Mouse (Mus musculus): ENCODE data around the gene Snx9. TPM values are rescaled to one million over a fixed set of nuclear protein-coding genes. Genes with fewer than 3 reads are reported as not detected.

The Snx9 gene
- polyA plus RNA-seq (2014; fragmentation: Nextera tagmentation; extraction: Ambion mirVana): 27.6 and 29.3 TPM in 2 replicates

GRCm38 (mm10) chr17:5841128-5841942 lies at the start of gene Snx9:
TSS of gene Snx9 (plus strand) at chr17:5841329.
- Histone ChIP-seq H3K9me3 (ENCODE audit: control insufficient read depth, low read length) (no peaks in the 10 kb centered on the region), H3K36me3 (ENCODE audit: control insufficient read depth, insufficient read depth, low read length) (no peaks in the 10 kb centered on the region), H3K27me3 (ENCODE audit: control insufficient read depth, insufficient read depth, low read length) (no peaks in the 10 kb centered on the region), H3K4me2 (ENCODE audit: low read depth, severe bottlenecking) (peak within 1 kb of the TSS; percentile 75), H3K27ac (replicated peaks; ENCODE audit: low read depth, low read length) (peak within 1 kb of the TSS; percentile 98), H3K4me1 (ENCODE audit: control insufficient read depth, insufficient read depth, low read length) (peaks cover 3% of the 10 kb centered on the region; the same call in 1 of the 2 replicates), H3K4me3 (ENCODE audit: low read depth, low read length) (peak within 1 kb of the TSS; percentile 73), H3K9ac (ENCODE audit: low read length) (peak within 1 kb of the TSS; percentile 98)
- under 1% methylated on average over 104 of the region's 131 CpGs for WGBS
- DNase-seq (ENCODE audit: low spot score) (peak; percentile 80), ATAC-seq (ENCODE audit: insufficient number of reproducible peaks, low FRiP score, low TSS enrichment, low read depth) (peak; percentile 85)

- no peak overlapping the region for H3K4me3 ChIP-seq (ENCODE audit: low read depth, low read length)
- 91% methylated on average over 12 of the region's 12 CpGs for WGBS
- H3K9me3 ChIP-seq (ENCODE audit: control insufficient read depth, low read length): no peaks in the 10 kb centered on the region
- H3K9ac ChIP-seq (ENCODE audit: low read length): no peak overlapping the region
- ATAC-seq (ENCODE audit: insufficient number of reproducible peaks, low FRiP score, low TSS enrichment, low read depth) (no peak), DNase-seq (ENCODE audit: low spot score) (no peak)
- no peak overlapping the region for H3K4me2 ChIP-seq (ENCODE audit: low read depth, severe bottlenecking)
- no peaks in the 10 kb centered on the region for H3K4me1 ChIP-seq (ENCODE audit: control insufficient read depth, insufficient read depth, low read length)
- no peaks in the 10 kb centered on the region for H3K27me3 ChIP-seq (ENCODE audit: control insufficient read depth, insufficient read depth, low read length)
- H3K27ac ChIP-seq (replicated peaks; ENCODE audit: low read depth, low read length): no peak overlapping the region
- no peaks in the 10 kb centered on the region; the same call in 1 of the 2 replicates for H3K36me3 ChIP-seq (ENCODE audit: control insufficient read depth, insufficient read depth, low read length)
Measured at GRCm38 (mm10) chr17:5792164-5792791, 48.9 kb upstream of the Snx9 start.

GRCm38 (mm10) chr17:5793593-5793992 lies 47.5 kb upstream of the Snx9 start:
- Histone ChIP-seq H3K9ac (ENCODE audit: low read length) (no peak overlapping the region), H3K4me2 (ENCODE audit: low read depth, severe bottlenecking) (no peak overlapping the region), H3K4me1 (ENCODE audit: control insufficient read depth, insufficient read depth, low read length) (no peaks in the 10 kb centered on the region), H3K27me3 (ENCODE audit: control insufficient read depth, insufficient read depth, low read length) (no peaks in the 10 kb centered on the region), H3K4me3 (ENCODE audit: low read depth, low read length) (no peak overlapping the region), H3K9me3 (ENCODE audit: control insufficient read depth, low read length) (no peaks in the 10 kb centered on the region), H3K27ac (replicated peaks; ENCODE audit: low read depth, low read length) (no peak overlapping the region), H3K36me3 (ENCODE audit: control insufficient read depth, insufficient read depth, low read length) (no peaks in the 10 kb centered on the region; the same call in 1 of the 2 replicates)
- 81% methylated on average over 4 of the region's 4 CpGs for WGBS
- ATAC-seq (ENCODE audit: insufficient number of reproducible peaks, low FRiP score, low TSS enrichment, low read depth) (no peak), DNase-seq (ENCODE audit: low spot score) (no peak)

- Histone ChIP-seq H3K4me2 (ENCODE audit: low read depth, severe bottlenecking) (no peak overlapping the region), H3K27ac (replicated peaks; ENCODE audit: low read depth, low read length) (no peak overlapping the region), H3K9me3 (ENCODE audit: control insufficient read depth, low read length) (no peaks in the 10 kb centered on the region), H3K36me3 (ENCODE audit: control insufficient read depth, insufficient read depth, low read length) (no peaks in the 10 kb centered on the region; the same call in 1 of the 2 replicates), H3K9ac (ENCODE audit: low read length) (no peak overlapping the region), H3K27me3 (ENCODE audit: control insufficient read depth, insufficient read depth, low read length) (no peaks in the 10 kb centered on the region), H3K4me1 (ENCODE audit: control insufficient read depth, insufficient read depth, low read length) (no peaks in the 10 kb centered on the region), H3K4me3 (ENCODE audit: low read depth, low read length) (no peak overlapping the region)
- ATAC-seq (ENCODE audit: insufficient number of reproducible peaks, low FRiP score, low TSS enrichment, low read depth): no peak
- WGBS: 61% methylated on average over 5 of the region's 5 CpGs
- no peak for DNase-seq (ENCODE audit: low spot score)
Measured at GRCm38 (mm10) chr17:5794276-5794675, 46.9 kb upstream of the Snx9 start.

- no peak overlapping the region for H3K9ac ChIP-seq (ENCODE audit: low read length)
- no peak overlapping the region for H3K4me2 ChIP-seq (ENCODE audit: low read depth, severe bottlenecking)
- H3K27me3 ChIP-seq (ENCODE audit: control insufficient read depth, insufficient read depth, low read length): no peaks in the 10 kb centered on the region
- DNase-seq (ENCODE audit: low spot score): no peak
- WGBS: 72% methylated on average over 5 of the region's 5 CpGs
- no peaks in the 10 kb centered on the region for H3K9me3 ChIP-seq (ENCODE audit: control insufficient read depth, low read length)
- H3K27ac ChIP-seq (replicated peaks; ENCODE audit: low read depth, low read length): no peak overlapping the region
- no peaks in the 10 kb centered on the region; the same call in 1 of the 2 replicates for H3K36me3 ChIP-seq (ENCODE audit: control insufficient read depth, insufficient read depth, low read length)
- no peak for ATAC-seq (ENCODE audit: insufficient number of reproducible peaks, low FRiP score, low TSS enrichment, low read depth)
- H3K4me1 ChIP-seq (ENCODE audit: control insufficient read depth, insufficient read depth, low read length): no peaks in the 10 kb centered on the region
- no peak overlapping the region for H3K4me3 ChIP-seq (ENCODE audit: low read depth, low read length)
Measured at GRCm38 (mm10) chr17:5795369-5795768, 45.8 kb upstream of the Snx9 start.

- Histone ChIP-seq H3K27me3 (ENCODE audit: control insufficient read depth, insufficient read depth, low read length) (no peaks in the 10 kb centered on the region), H3K4me1 (ENCODE audit: control insufficient read depth, insufficient read depth, low read length) (no peaks in the 10 kb centered on the region), H3K4me3 (ENCODE audit: low read depth, low read length) (no peak overlapping the region), H3K36me3 (ENCODE audit: control insufficient read depth, insufficient read depth, low read length) (no peaks in the 10 kb centered on the region; the same call in 1 of the 2 replicates), H3K4me2 (ENCODE audit: low read depth, severe bottlenecking) (no peak overlapping the region), H3K27ac (replicated peaks; ENCODE audit: low read depth, low read length) (no peak overlapping the region), H3K9ac (ENCODE audit: low read length) (no peak overlapping the region), H3K9me3 (ENCODE audit: control insufficient read depth, low read length) (no peaks in the 10 kb centered on the region)
- ATAC-seq (ENCODE audit: insufficient number of reproducible peaks, low FRiP score, low TSS enrichment, low read depth) (no peak; the same call in 1 of the 2 replicates), DNase-seq (ENCODE audit: low spot score) (peak; percentile 71)
- WGBS: 3% methylated on average over 5 of the region's 5 CpGs
Measured at GRCm38 (mm10) chr17:5795878-5796277, 45.3 kb upstream of the Snx9 start.

- DNase-seq (ENCODE audit: low spot score): no peak
- H3K4me1 ChIP-seq (ENCODE audit: control insufficient read depth, insufficient read depth, low read length): no peaks in the 10 kb centered on the region
- ATAC-seq (ENCODE audit: insufficient number of reproducible peaks, low FRiP score, low TSS enrichment, low read depth): no peak
- H3K4me3 ChIP-seq (ENCODE audit: low read depth, low read length): no peak overlapping the region
- H3K36me3 ChIP-seq (ENCODE audit: control insufficient read depth, insufficient read depth, low read length): no peaks in the 10 kb centered on the region
- no peak overlapping the region for H3K27ac ChIP-seq (replicated peaks; ENCODE audit: low read depth, low read length)
- H3K9me3 ChIP-seq (ENCODE audit: control insufficient read depth, low read length): no peaks in the 10 kb centered on the region
- H3K4me2 ChIP-seq (ENCODE audit: low read depth, severe bottlenecking): no peak overlapping the region
- H3K27me3 ChIP-seq (ENCODE audit: control insufficient read depth, insufficient read depth, low read length): no peaks in the 10 kb centered on the region
- H3K9ac ChIP-seq (ENCODE audit: low read length): no peak overlapping the region
- 89% methylated on average over 5 of the region's 5 CpGs for WGBS
Measured at GRCm38 (mm10) chr17:5797124-5797760, 43.9 kb upstream of the Snx9 start.

GRCm38 (mm10) chr17:5798221-5798801 lies 42.8 kb upstream of the Snx9 start:
- no peak for DNase-seq (ENCODE audit: low spot score)

More at GRCm38 (mm10) chr17:5798221-5798801, 42.8 kb upstream of the Snx9 start:
- Histone ChIP-seq H3K9me3 (ENCODE audit: control insufficient read depth, low read length) (no peaks in the 10 kb centered on the region), H3K27ac (replicated peaks; ENCODE audit: low read depth, low read length) (no peak overlapping the region), H3K36me3 (ENCODE audit: control insufficient read depth, insufficient read depth, low read length) (no peaks in the 10 kb centered on the region), H3K4me3 (ENCODE audit: low read depth, low read length) (no peak overlapping the region), H3K4me2 (ENCODE audit: low read depth, severe bottlenecking) (no peak overlapping the region), H3K4me1 (ENCODE audit: control insufficient read depth, insufficient read depth, low read length) (no peaks in the 10 kb centered on the region), H3K9ac (ENCODE audit: low read length) (no peak overlapping the region), H3K27me3 (ENCODE audit: control insufficient read depth, insufficient read depth, low read length) (no peaks in the 10 kb centered on the region)
- no peak for ATAC-seq (ENCODE audit: insufficient number of reproducible peaks, low FRiP score, low TSS enrichment, low read depth)
- 61% methylated on average over 13 of the region's 13 CpGs for WGBS

Measured in limb, embryonic 11.5 days (tissue).